Mouse (Mus musculus): ENCODE data around the gene Brd3. TPM values are rescaled to one million over a fixed set of nuclear protein-coding genes. Genes with fewer than 3 reads are reported as not detected.
A peak's percentile ranks its signal among the peaks of the same experiment; 100 is the strongest.

The Brd3 gene
- polyA plus RNA-seq, 1 experiment from 2014 or later: 145 TPM

GRCm38 (mm10) chr2:27428071-27428470 is 79.4 kb downstream of the Brd3 start:
- Histone ChIP-seq H3K4me1 (replicated peaks) (peaks cover 48% of the 10 kb centered on the region), H3K36me3 (no peaks in the 10 kb centered on the region), H3K9me3 (no peaks in the 10 kb centered on the region), H3K27ac (peak overlapping the region; percentile 40; the same call in 1 of the 2 replicates), H3K27me3 (ENCODE audit: insufficient read depth, poor library complexity, severe bottlenecking) (no peaks in the 10 kb centered on the region), H3K4me3 (peak overlapping the region; percentile 96; the same call in 1 of the 2 replicates)
- 0% methylated on average over 4 of the region's 4 CpGs for WGBS
- DNase-seq (ENCODE audit: low spot score): peak; percentile 89

GRCm38 (mm10) chr2:27426855-27427457 is 80.5 kb downstream of the Brd3 start, which contains the start of gene Vav2:
Gene Vav2, minus strand, starts transcription at chr2:27427033.
- Histone ChIP-seq H3K27ac (peak within 1 kb of the TSS; percentile 98), H3K4me1 (replicated peaks) (peaks cover 58% of the 10 kb centered on the region), H3K36me3 (peaks cover 11% of the 10 kb centered on the region), H3K9me3 (no peaks in the 10 kb centered on the region), H3K27me3 (ENCODE audit: insufficient read depth, poor library complexity, severe bottlenecking) (no peaks in the 10 kb centered on the region), H3K4me3 (peak within 1 kb of the TSS; percentile 96)
- DNase-seq (ENCODE audit: low spot score): peak; percentile 94
- under 1% methylated on average over 58 of the region's 58 CpGs for WGBS

- Histone ChIP-seq H3K27me3 (ENCODE audit: insufficient read depth, poor library complexity, severe bottlenecking) (no peaks in the 10 kb centered on the region), H3K4me3 (peak overlapping the region; percentile 96), H3K4me1 (replicated peaks) (peaks cover 64% of the 10 kb centered on the region), H3K9me3 (no peaks in the 10 kb centered on the region), H3K27ac (peak overlapping the region; percentile 98), H3K36me3 (peaks cover 16% of the 10 kb centered on the region)
- peak; percentile 69 for DNase-seq (ENCODE audit: low spot score)
- under 1% methylated on average over 64 of the region's 64 CpGs for WGBS
These were observed 81.0 kb downstream of the Brd3 start for GRCm38 (mm10) chr2:27426406-27426854.

GRCm38 (mm10) chr2:27425751-27426405 is 81.6 kb downstream of the Brd3 start:
- Histone ChIP-seq H3K4me1 (replicated peaks) (peaks cover 69% of the 10 kb centered on the region), H3K27ac (peak overlapping the region; percentile 98), H3K9me3 (no peaks in the 10 kb centered on the region), H3K4me3 (peak overlapping the region; percentile 96), H3K27me3 (ENCODE audit: insufficient read depth, poor library complexity, severe bottlenecking) (no peaks in the 10 kb centered on the region), H3K36me3 (peaks cover 21% of the 10 kb centered on the region)
- WGBS: under 1% methylated on average over 60 of the region's 60 CpGs
- DNase-seq (ENCODE audit: low spot score): peak; percentile 62

- H3K36me3 ChIP-seq: peaks cover 25% of the 10 kb centered on the region
- peak overlapping the region; percentile 98 for H3K27ac ChIP-seq
- no peaks in the 10 kb centered on the region for H3K9me3 ChIP-seq
- under 1% methylated on average over 20 of the region's 20 CpGs for WGBS
- peaks cover 72% of the 10 kb centered on the region for H3K4me1 ChIP-seq (replicated peaks)
- DNase-seq (ENCODE audit: low spot score): peak; percentile 78
- no peaks in the 10 kb centered on the region for H3K27me3 ChIP-seq (ENCODE audit: insufficient read depth, poor library complexity, severe bottlenecking)
- H3K4me3 ChIP-seq: peak overlapping the region; percentile 96
These were observed 82.3 kb downstream of the Brd3 start for GRCm38 (mm10) chr2:27425161-27425611.

GRCm38 (mm10) chr2:27423596-27423995 is 83.9 kb downstream of the Brd3 start:
- DNase-seq (ENCODE audit: low spot score): peak; percentile 3
- WGBS: 87% methylated on average over 7 of the region's 7 CpGs
- no peaks in the 10 kb centered on the region for H3K9me3 ChIP-seq
- peak overlapping the region; percentile 98 for H3K27ac ChIP-seq
- H3K4me3 ChIP-seq: peak overlapping the region; percentile 96
- peaks cover 86% of the 10 kb centered on the region for H3K4me1 ChIP-seq (replicated peaks)
- H3K36me3 ChIP-seq: peaks cover 26% of the 10 kb centered on the region
- no peaks in the 10 kb centered on the region for H3K27me3 ChIP-seq (ENCODE audit: insufficient read depth, poor library complexity, severe bottlenecking)

GRCm38 (mm10) chr2:27421293-27422068 is 86.0 kb downstream of the Brd3 start:
- H3K9me3 ChIP-seq: no peaks in the 10 kb centered on the region
- H3K4me1 ChIP-seq (replicated peaks): peaks cover 92% of the 10 kb centered on the region
- H3K4me3 ChIP-seq: no peak overlapping the region
- H3K36me3 ChIP-seq: peaks cover 26% of the 10 kb centered on the region
- no peaks in the 10 kb centered on the region for H3K27me3 ChIP-seq (ENCODE audit: insufficient read depth, poor library complexity, severe bottlenecking)
- DNase-seq (ENCODE audit: low spot score): no peak
- WGBS: 80% methylated on average over 20 of the region's 20 CpGs
- peak overlapping the region; percentile 40; the same call in 1 of the 2 replicates for H3K27ac ChIP-seq

GRCm38 (mm10) chr2:27418577-27419070 is 88.8 kb downstream of the Brd3 start:
- Histone ChIP-seq H3K4me1 (replicated peaks) (peaks cover 94% of the 10 kb centered on the region), H3K9me3 (no peaks in the 10 kb centered on the region), H3K27me3 (ENCODE audit: insufficient read depth, poor library complexity, severe bottlenecking) (no peaks in the 10 kb centered on the region), H3K36me3 (peaks cover 26% of the 10 kb centered on the region), H3K27ac (peak overlapping the region; percentile 6; the same call in 1 of the 2 replicates), H3K4me3 (no peak overlapping the region)
- no peak for DNase-seq (ENCODE audit: low spot score)
- WGBS: 55% methylated on average over 6 of the region's 6 CpGs

- H3K4me3 ChIP-seq: no peak overlapping the region
- DNase-seq (ENCODE audit: low spot score): no peak
- peaks cover 23% of the 10 kb centered on the region for H3K36me3 ChIP-seq
- H3K27me3 ChIP-seq (ENCODE audit: insufficient read depth, poor library complexity, severe bottlenecking): no peaks in the 10 kb centered on the region
- WGBS: 67% methylated on average over 5 of the region's 5 CpGs
- no peaks in the 10 kb centered on the region for H3K9me3 ChIP-seq
- peak overlapping the region; percentile 17; the same call in 1 of the 2 replicates for H3K27ac ChIP-seq
- peaks cover 94% of the 10 kb centered on the region for H3K4me1 ChIP-seq (replicated peaks)
These were observed 89.8 kb downstream of the Brd3 start for GRCm38 (mm10) chr2:27417648-27418153.

- Histone ChIP-seq H3K27ac (peak overlapping the region; percentile 89; the same call in 1 of the 2 replicates), H3K36me3 (peaks cover 10% of the 10 kb centered on the region), H3K9me3 (no peaks in the 10 kb centered on the region), H3K4me3 (no peak overlapping the region), H3K27me3 (ENCODE audit: insufficient read depth, poor library complexity, severe bottlenecking) (no peaks in the 10 kb centered on the region), H3K4me1 (replicated peaks) (peaks cover 94% of the 10 kb centered on the region)
- DNase-seq (ENCODE audit: low spot score): no peak
- WGBS: 48% methylated on average over 3 of the region's 3 CpGs
These were observed 91.0 kb downstream of the Brd3 start for GRCm38 (mm10) chr2:27416425-27416824.

GRCm38 (mm10) chr2:27415060-27415783 is 92.2 kb downstream of the Brd3 start:
- 70% methylated on average over 11 of the region's 11 CpGs for WGBS
- peaks cover 96% of the 10 kb centered on the region for H3K4me1 ChIP-seq (replicated peaks)

More at GRCm38 (mm10) chr2:27415060-27415783, 92.2 kb downstream of the Brd3 start:
- no peak for DNase-seq (ENCODE audit: low spot score)
- 0 out of 2 replicates have a peak, but pooled peaks cover under 1% of the 10 kb centered on the region for H3K36me3 ChIP-seq
- no peaks in the 10 kb centered on the region for H3K27me3 ChIP-seq (ENCODE audit: insufficient read depth, poor library complexity, severe bottlenecking)
- peak overlapping the region; percentile 89 for H3K27ac ChIP-seq
- peak overlapping the region; percentile 32; the same call in 1 of the 2 replicates for H3K4me3 ChIP-seq
- no peaks in the 10 kb centered on the region for H3K9me3 ChIP-seq

All from hindbrain, embryonic 10.5 days (tissue).